Mouse (Mus musculus) embryonic facial prominence, embryonic 14.5 days (tissue): ENCODE measurements around the gene Dek. TPM values are rescaled to one million over a fixed set of nuclear protein-coding genes. Genes with fewer than 3 reads are reported as not detected.

Experiments
- ATAC-seq: fragments of 200-750 bp; cut with Nextera tagmentation; 2 replicates; pipeline ENCODE4 v1.8.0; 2017; ENCODE audit warnings: low read depth, moderate number of reproducible peaks, moderate TSS enrichment
- DNase-seq: peaks from one replicate; pipeline ENCODE4 v3.0.0-alpha.2; 2015; ENCODE audit warnings: low spot score
- H3K27ac ChIP-seq: fragments of 300-500 bp; sonication (generic); replicated peaks from 2 replicates; pipeline ENCODE4 v1.5.1; 2014; ENCODE audit warnings: low read depth, mild to moderate bottlenecking, low read length, moderate library complexity
- H3K27me3 ChIP-seq: fragments of 300-500 bp; sonication (generic); replicated peaks from 2 replicates; pipeline ENCODE4 v1.6.1; 2014; ENCODE audit warnings: low read length; ENCODE audit not compliant: control insufficient read depth, insufficient read depth
- H3K36me3 ChIP-seq: fragments of 300-500 bp; sonication (generic); 2 replicates; pipeline ENCODE4 v1.6.1; 2014; ENCODE audit warnings: low read length, mixed read lengths; ENCODE audit not compliant: control insufficient read depth, insufficient read depth
- H3K4me1 ChIP-seq: fragments of 300-500 bp; sonication (generic); 2 replicates; pipeline ENCODE4 v1.6.1; 2014; ENCODE audit warnings: antibody characterized with exemption, low read length; ENCODE audit not compliant: control insufficient read depth, insufficient read depth
- H3K4me2 ChIP-seq: fragments of 300-500 bp; sonication (generic); 2 replicates; pipeline ENCODE4 v1.6.1; 2014; ENCODE audit warnings: low read depth, mild to moderate bottlenecking, low read length, moderate library complexity, mixed read lengths
- H3K4me3 ChIP-seq: fragments of 300-500 bp; sonication (generic); 2 replicates; pipeline ENCODE4 v1.5.1; 2014; ENCODE audit warnings: low read depth, mild to moderate bottlenecking, low read length
- H3K9ac ChIP-seq: fragments of 300-500 bp; sonication (generic); 2 replicates; pipeline ENCODE4 v1.6.1; 2014; ENCODE audit warnings: low read depth, mild to moderate bottlenecking, low read length, moderate library complexity, mixed read lengths
- H3K9me3 ChIP-seq: fragments of 300-500 bp; sonication (generic); 2 replicates; pipeline ENCODE4 v1.6.1; 2016; ENCODE audit warnings: low read length; ENCODE audit not compliant: control insufficient read depth
- WGBS: fragments of 180-500 bp; shearing (Covaris S2); extraction: QIAGEN DNeasy Blood & Tissue Kit; methylation state at CpG from one replicate; pipeline ENCODE4 v1.1.7; 2014; 5-methylcytosine and 5-hydroxymethylcytosine counted together
- polyA plus RNA-seq: library from polyadenylated mRNA; unstranded; fragments of >200 nt; fragmentation: Nextera tagmentation; extraction: Ambion mirVana; gene quantifications from 2 replicates; pipeline ENCODE4 v1.2.1, GENCODE M21; 2014

Dek gene
- polyA plus RNA-seq, 1 experiment from 2014 or later = 188 TPM

GRCm38 (mm10) chr13:47145939-47146338 lies 39.9 kb upstream of the Dek start:
- no peaks in the 10 kb centered on the region for H3K36me3 ChIP-seq
- H3K4me1 ChIP-seq = peaks cover 14% of the 10 kb centered on the region; the same call in 1 of the 2 replicates
- peak overlapping the region; percentile 36; the same call in 1 of the 2 replicates for H3K27ac ChIP-seq
- H3K4me3 ChIP-seq = no peak overlapping the region
- no peak overlapping the region for H3K9ac ChIP-seq
- peak; percentile 76 for ATAC-seq
- WGBS = 24% methylated on average over 9 of the region's 9 CpGs
- peak; percentile 75 for DNase-seq
- H3K27me3 ChIP-seq = no peaks in the 10 kb centered on the region
- no peak overlapping the region for H3K4me2 ChIP-seq
- no peaks in the 10 kb centered on the region for H3K9me3 ChIP-seq

GRCm38 (mm10) chr13:47142764-47143163 lies 36.8 kb upstream of the Dek start:
- Histone ChIP-seq H3K36me3 (no peaks in the 10 kb centered on the region), H3K27me3 (no peaks in the 10 kb centered on the region), H3K27ac (no peak overlapping the region), H3K4me3 (no peak overlapping the region), H3K9ac (no peak overlapping the region), H3K4me2 (no peak overlapping the region), H3K4me1 (peaks cover 14% of the 10 kb centered on the region; the same call in 1 of the 2 replicates), H3K9me3 (no peaks in the 10 kb centered on the region)
- 61% methylated on average over 6 of the region's 6 CpGs for WGBS
- ATAC-seq = no peak
- no peak for DNase-seq

GRCm38 (mm10) chr13:47135741-47136140 lies 29.7 kb upstream of the Dek start:
- H3K4me1 ChIP-seq = no peaks in the 10 kb centered on the region
- no peaks in the 10 kb centered on the region for H3K9me3 ChIP-seq
- 52% methylated on average over 7 of the region's 7 CpGs for WGBS
- H3K27ac ChIP-seq = peak overlapping the region; percentile 67
- DNase-seq (peak; percentile 81), ATAC-seq (0 out of 2 replicates have a peak, but pooled peaks have one; percentile 30)
- H3K27me3 ChIP-seq = peaks cover 2% of the 10 kb centered on the region; the same call in 1 of the 2 replicates
- no peak overlapping the region for H3K4me3 ChIP-seq
- H3K36me3 ChIP-seq = no peaks in the 10 kb centered on the region
- H3K4me2 ChIP-seq = 0 out of 2 replicates have a peak overlapping the region, but pooled peaks have one; percentile 7
- no peak overlapping the region for H3K9ac ChIP-seq

GRCm38 (mm10) chr13:47134836-47135235 lies 28.8 kb upstream of the Dek start:
- 91% methylated on average over 7 of the region's 7 CpGs for WGBS

GRCm38 (mm10) chr13:47133058-47133457 lies 27.1 kb upstream of the Dek start:
- H3K27me3 ChIP-seq = peaks cover 2% of the 10 kb centered on the region; the same call in 1 of the 2 replicates
- no peak overlapping the region for H3K9ac ChIP-seq
- no peak overlapping the region for H3K4me3 ChIP-seq
- DNase-seq (no peak), ATAC-seq (no peak)
- H3K9me3 ChIP-seq = no peaks in the 10 kb centered on the region
- H3K4me2 ChIP-seq = no peak overlapping the region
- WGBS = 75% methylated on average over 8 of the region's 8 CpGs
- no peak overlapping the region for H3K27ac ChIP-seq
- no peaks in the 10 kb centered on the region for H3K4me1 ChIP-seq
- no peaks in the 10 kb centered on the region for H3K36me3 ChIP-seq

More at GRCm38 (mm10) chr13:47134836-47135235, 28.8 kb upstream of the Dek start:
- DNase-seq (no peak), ATAC-seq (no peak)
- Histone ChIP-seq H3K9me3 (no peaks in the 10 kb centered on the region), H3K4me1 (no peaks in the 10 kb centered on the region), H3K4me3 (no peak overlapping the region), H3K4me2 (no peak overlapping the region), H3K36me3 (no peaks in the 10 kb centered on the region), H3K9ac (no peak overlapping the region), H3K27ac (no peak overlapping the region), H3K27me3 (peaks cover 2% of the 10 kb centered on the region; the same call in 1 of the 2 replicates)

GRCm38 (mm10) chr13:47129090-47129489 lies 23.1 kb upstream of the Dek start:
- Histone ChIP-seq H3K4me2 (no peak overlapping the region), H3K9me3 (no peaks in the 10 kb centered on the region), H3K4me3 (no peak overlapping the region), H3K36me3 (no peaks in the 10 kb centered on the region), H3K27ac (no peak overlapping the region), H3K9ac (no peak overlapping the region), H3K27me3 (peaks cover 5% of the 10 kb centered on the region; the same call in 1 of the 2 replicates), H3K4me1 (peaks cover 10% of the 10 kb centered on the region; the same call in 1 of the 2 replicates)
- DNase-seq (no peak), ATAC-seq (no peak)
- WGBS = 52% methylated on average over 4 of the region's 4 CpGs

GRCm38 (mm10) chr13:47125595-47125994 lies 19.6 kb upstream of the Dek start:
- H3K4me3 ChIP-seq = no peak overlapping the region
- H3K36me3 ChIP-seq = no peaks in the 10 kb centered on the region
- no peak overlapping the region for H3K27ac ChIP-seq
- H3K9ac ChIP-seq = no peak overlapping the region
- H3K4me2 ChIP-seq = no peak overlapping the region
- DNase-seq = peak; percentile 56
- ATAC-seq = peak; percentile 34; the same call in 1 of the 2 replicates
- peaks cover 19% of the 10 kb centered on the region for H3K4me1 ChIP-seq
- H3K27me3 ChIP-seq = peaks cover 15% of the 10 kb centered on the region
- WGBS = 46% methylated on average over 5 of the region's 5 CpGs
- no peaks in the 10 kb centered on the region for H3K9me3 ChIP-seq

GRCm38 (mm10) chr13:47124986-47125385 lies 19.0 kb upstream of the Dek start:
- Histone ChIP-seq H3K27ac (0 out of 2 replicates have a peak overlapping the region, but pooled peaks have one; percentile 6), H3K9me3 (no peaks in the 10 kb centered on the region), H3K4me1 (peaks cover 19% of the 10 kb centered on the region), H3K27me3 (peaks cover 15% of the 10 kb centered on the region), H3K36me3 (no peaks in the 10 kb centered on the region), H3K4me3 (no peak overlapping the region), H3K4me2 (peak overlapping the region; percentile 27; the same call in 1 of the 2 replicates), H3K9ac (no peak overlapping the region)
- ATAC-seq (no peak), DNase-seq (no peak)
- 57% methylated on average over 6 of the region's 6 CpGs for WGBS

- peak overlapping the region; percentile 97; the same call in 1 of the 2 replicates for H3K4me2 ChIP-seq
- no peak for DNase-seq
Observed at GRCm38 (mm10) chr13:47124449-47124848, 18.4 kb upstream of the Dek start.

More at GRCm38 (mm10) chr13:47124449-47124848, 18.4 kb upstream of the Dek start:
- Histone ChIP-seq H3K4me1 (peaks cover 19% of the 10 kb centered on the region), H3K27me3 (peaks cover 15% of the 10 kb centered on the region), H3K36me3 (no peaks in the 10 kb centered on the region), H3K9me3 (no peaks in the 10 kb centered on the region), H3K27ac (no peak overlapping the region; the same call in 1 of the 2 replicates), H3K9ac (no peak overlapping the region), H3K4me3 (no peak overlapping the region)
- ATAC-seq = no peak
- WGBS = 47% methylated on average over 3 of the region's 3 CpGs
